ENCODE assay signal across 14 mouse cellular contexts in genomic region chr2:74699053-74699430, GRCm38 (mm10). TPM values are rescaled to one million over a fixed set of nuclear protein-coding genes. Genes with fewer than 3 reads are reported as not detected.
A peak's percentile ranks its signal among the peaks of the same experiment; 100 is the strongest.
DNase-seq lines count a peak whose midpoint lies in the region; ATAC-seq and TF ChIP-seq lines count a peak whose summit lies in the region.
"Had no signal": no experiment of that assay in that cellular context is flagged by ENCODE, and none has a peak within 500 bp of the region (broad histone marks: within the 10 kb centered on the region; RNA-seq: fewer than 3 reads in every experiment).

No protein-coding gene starts in this region.

- no peaks in the 10 kb centered on the region for H3K36me3 ChIP-seq in heart, embryonic 15.5 days
- H3K36me3 ChIP-seq in embryonic facial prominence, embryonic 10.5 days (replicated peaks), result no peaks in the 10 kb centered on the region
- no peaks in the 10 kb centered on the region for H3K36me3 ChIP-seq in intestine, embryonic 15.5 days
- H3K36me3 ChIP-seq in limb, embryonic 14.5 days (ENCODE audit: control insufficient read depth, insufficient read depth, low read length), result peaks cover 6% of the 10 kb centered on the region
- H3K36me3 ChIP-seq: forebrain, embryonic 12.5 days; hindbrain, embryonic 15.5 days; liver, embryonic 15.5 days had no signal

- 0 out of 2 replicates have a peak overlapping the region, but pooled peaks have one; percentile 64 for H3K4me2 ChIP-seq in heart, embryonic 15.5 days
- H3K4me2 ChIP-seq in intestine, embryonic 15.5 days (replicated peaks), result peak overlapping the region; percentile 65
- H3K4me2 ChIP-seq in limb, embryonic 14.5 days (replicated peaks; ENCODE audit: low read depth, low read length, severe bottlenecking), result peak overlapping the region; percentile 96

- peaks cover 99% of the 10 kb centered on the region for H3K27me3 ChIP-seq in heart, embryonic 15.5 days
- H3K27me3 ChIP-seq in embryonic facial prominence, embryonic 10.5 days (replicated peaks; ENCODE audit: low read depth, poor library complexity, severe bottlenecking), result peaks cover 100% of the 10 kb centered on the region
- peaks cover 87% of the 10 kb centered on the region for H3K27me3 ChIP-seq in intestine, embryonic 15.5 days (replicated peaks)
- H3K27me3 ChIP-seq in limb, embryonic 14.5 days (ENCODE audit: control insufficient read depth, insufficient read depth, low read length), result peaks cover 63% of the 10 kb centered on the region

- TF ChIP-seq POLR2A in limb, embryonic 14.5 days (IDR thresholded peaks at IDR 0.05; ENCODE audit: borderline replicate concordance, extremely low read depth, insufficient read depth, insufficient read length), result no peak

- no peak overlapping the region for H3K9ac ChIP-seq in heart, embryonic 15.5 days
- no peak overlapping the region for H3K9ac ChIP-seq in intestine, embryonic 15.5 days
- H3K9ac ChIP-seq in limb, embryonic 14.5 days (ENCODE audit: low read depth, low read length, severe bottlenecking), result peak overlapping the region; percentile 86
- H3K9ac ChIP-seq: forebrain, embryonic 12.5 days; hindbrain, embryonic 15.5 days; liver, embryonic 15.5 days had no signal

- no peak overlapping the region for H3K27ac ChIP-seq in heart, embryonic 15.5 days
- H3K27ac ChIP-seq in embryonic facial prominence, embryonic 10.5 days (replicated peaks), result no peak overlapping the region
- no peak overlapping the region for H3K27ac ChIP-seq in intestine, embryonic 15.5 days
- H3K27ac ChIP-seq in limb, embryonic 14.5 days (replicated peaks; ENCODE audit: low read depth, low read length), result peak overlapping the region; percentile 89
- H3K27ac ChIP-seq: forebrain, embryonic 12.5 days; hindbrain, embryonic 15.5 days; left cerebral cortex, adult 2 months; liver, embryonic 15.5 days had no signal

- no peak for ATAC-seq in heart, embryonic 15.5 days (replicated peaks; ENCODE audit: insufficient number of reproducible peaks, insufficient read depth, low FRiP score, low read depth)
- no peak for ATAC-seq in intestine, embryonic 15.5 days
- ATAC-seq in limb, embryonic 14.5 days (ENCODE audit: low FRiP score, low read depth), result 0 out of 2 replicates have a peak, but pooled peaks have one; percentile 7

- H3K4me3 ChIP-seq in heart, embryonic 15.5 days, result no peak overlapping the region; the same call in 1 of the 2 replicates
- no peak overlapping the region for H3K4me3 ChIP-seq in embryonic facial prominence, embryonic 10.5 days
- H3K4me3 ChIP-seq in intestine, embryonic 15.5 days (replicated peaks), result peak overlapping the region; percentile 41
- H3K4me3 ChIP-seq in limb, embryonic 14.5 days (replicated peaks; ENCODE audit: low read length), result peak overlapping the region; percentile 55
- H3K4me3 ChIP-seq: left cerebral cortex, adult 2 months had no signal

- H3K4me1 ChIP-seq in heart, embryonic 15.5 days (replicated peaks), result peaks cover 14% of the 10 kb centered on the region
- H3K4me1 ChIP-seq in embryonic facial prominence, embryonic 10.5 days, result peaks cover 13% of the 10 kb centered on the region
- H3K4me1 ChIP-seq in intestine, embryonic 15.5 days (replicated peaks), result peaks cover 13% of the 10 kb centered on the region
- peaks cover 29% of the 10 kb centered on the region for H3K4me1 ChIP-seq in limb, embryonic 14.5 days (ENCODE audit: control insufficient read depth, insufficient read depth, low read length)

- no peak for DNase-seq in heart, postnatal 36 days
- peak; percentile 56 for DNase-seq in embryonic facial prominence, embryonic 10.5 days (ENCODE audit: low spot score)
- DNase-seq in limb, embryonic 14.5 days (ENCODE audit: low spot score), result no peak
- no peak for DNase-seq in frontal cortex, postnatal 10 days (ENCODE audit: low spot score in 2 of 2)
- no peak for DNase-seq in layer of hippocampus, adult 8-10 months (ENCODE audit: low spot score in 2 of 2)
- DNase-seq in right cerebral cortex, postnatal 4 days, result no peak
- DNase-seq: cerebellum, postnatal 36 days had no signal

- intact Hi-C loops in heart, postnatal 36 days (cut with DNase I), result loop anchor here (10.0 kb wide), 1 partner anchor 1424 kb away; the partner anchor contains the start of gene Sp9

- WGBS in heart, embryonic 15.5 days, result 3% methylated on average over 17 of the region's 17 CpGs
- WGBS in embryonic facial prominence, embryonic 10.5 days, result under 1% methylated on average over 17 of the region's 17 CpGs
- 2% methylated on average over 17 of the region's 17 CpGs for WGBS in intestine, embryonic 15.5 days
- 3% methylated on average over 17 of the region's 17 CpGs for WGBS in limb, embryonic 14.5 days

- no peaks in the 10 kb centered on the region for H3K9me3 ChIP-seq in heart, embryonic 15.5 days (replicated peaks)
- H3K9me3 ChIP-seq in embryonic facial prominence, embryonic 10.5 days, result no peaks in the 10 kb centered on the region
- H3K9me3 ChIP-seq in intestine, embryonic 15.5 days, result no peaks in the 10 kb centered on the region
- no peaks in the 10 kb centered on the region for H3K9me3 ChIP-seq in limb, embryonic 14.5 days (ENCODE audit: control insufficient read depth, low read length)
- H3K9me3 ChIP-seq: forebrain, embryonic 12.5 days; hindbrain, embryonic 15.5 days; liver, embryonic 15.5 days had no signal

RNA-seq across cellular contexts. Expression of gene Hoxd9, which starts 1.5 kb away (rescaled TPM):
- 0.14 and 0.15 TPM in 2 replicates for polyA plus RNA-seq in heart, embryonic 15.5 days (2015; fragmentation: Nextera tagmentation; extraction: Ambion mirVana)
- under 1 TPM; 0.36 to 0.41 TPM for total RNA-seq in heart, postnatal 36 days (2021)
- not detected in 2 replicates for polyA plus RNA-seq in embryonic facial prominence, embryonic 10.5 days (2016; fragmentation: Nextera tagmentation; extraction: Ambion mirVana)
- polyA plus RNA-seq in intestine, embryonic 15.5 days (2015; fragmentation: Nextera tagmentation; extraction: Ambion mirVana), result 4.4 and 5.9 TPM in 2 replicates
- polyA plus RNA-seq in limb, embryonic 14.5 days (2012; rRNA removed), result 19.6 and 25.7 TPM in 2 replicates
- 7.6 and 8.7 TPM in 2 replicates for polyA plus RNA-seq in limb, embryonic 14.5 days (2014; fragmentation: Nextera tagmentation; extraction: Ambion mirVana)
- not detected for total RNA-seq in layer of hippocampus, adult 8-10 months (2022)
- total RNA-seq: left cerebral cortex, adult 2 months; megakaryocyte, adult 5-6 weeks had no signal
- polyA plus RNA-seq: forebrain, embryonic 12.5 days; hindbrain, embryonic 15.5 days; liver, embryonic 15.5 days had no signal

RNA-seq across cellular contexts. Expression of gene Hoxd8, which starts 5.4 kb away (rescaled TPM):
- polyA plus RNA-seq in heart, embryonic 15.5 days (2015; fragmentation: Nextera tagmentation; extraction: Ambion mirVana), result 0.24 and 0.56 TPM in 2 replicates
- total RNA-seq in heart, postnatal 36 days (2021), result 1 to 10 TPM; 1.1 to 1.3 TPM
- polyA plus RNA-seq in embryonic facial prominence, embryonic 10.5 days (2016; fragmentation: Nextera tagmentation; extraction: Ambion mirVana), result not detected in 2 replicates
- polyA plus RNA-seq in intestine, embryonic 15.5 days (2015; fragmentation: Nextera tagmentation; extraction: Ambion mirVana), result 4.2 and 5.1 TPM in 2 replicates
- 12.7 and 13.1 TPM in 2 replicates for polyA plus RNA-seq in limb, embryonic 14.5 days (2012; rRNA removed)
- polyA plus RNA-seq in limb, embryonic 14.5 days (2014; fragmentation: Nextera tagmentation; extraction: Ambion mirVana), result 11.4 and 12.8 TPM in 2 replicates
- total RNA-seq in layer of hippocampus, adult 8-10 months (2022), result not detected
- total RNA-seq: left cerebral cortex, adult 2 months; megakaryocyte, adult 5-6 weeks had no signal
- polyA plus RNA-seq: forebrain, embryonic 12.5 days had no signal

RNA-seq across cellular contexts. Expression of gene Hoxd10, which starts 7.3 kb away (rescaled TPM):
- 0.08 TPM in 1 of 2 replicates, not detected in the other for polyA plus RNA-seq in heart, embryonic 15.5 days (2015; fragmentation: Nextera tagmentation; extraction: Ambion mirVana)
- total RNA-seq in heart, postnatal 36 days (2021), result under 1 TPM in 1 of 2 experiments, not detected in 1; 0.22 TPM
- not detected in 2 replicates for polyA plus RNA-seq in embryonic facial prominence, embryonic 10.5 days (2016; fragmentation: Nextera tagmentation; extraction: Ambion mirVana)
- 4.8 and 7.9 TPM in 2 replicates for polyA plus RNA-seq in intestine, embryonic 15.5 days (2015; fragmentation: Nextera tagmentation; extraction: Ambion mirVana)
- 37.9 and 39.4 TPM in 2 replicates for polyA plus RNA-seq in limb, embryonic 14.5 days (2012; rRNA removed)
- polyA plus RNA-seq in limb, embryonic 14.5 days (2014; fragmentation: Nextera tagmentation; extraction: Ambion mirVana), result 18.3 and 26.1 TPM in 2 replicates
- not detected for total RNA-seq in layer of hippocampus, adult 8-10 months (2022)
- total RNA-seq: left cerebral cortex, adult 2 months; megakaryocyte, adult 5-6 weeks had no signal
- polyA plus RNA-seq: forebrain, embryonic 12.5 days; hindbrain, embryonic 15.5 days; liver, embryonic 15.5 days had no signal

RNA-seq across cellular contexts. Expression of gene Hoxd3, which starts 12.7 kb away (rescaled TPM):
- polyA plus RNA-seq in heart, embryonic 15.5 days (2015; fragmentation: Nextera tagmentation; extraction: Ambion mirVana), result 0.29 and 1.0 TPM in 2 replicates
- not detected for total RNA-seq in heart, postnatal 36 days (2021)
- polyA plus RNA-seq in embryonic facial prominence, embryonic 10.5 days (2016; fragmentation: Nextera tagmentation; extraction: Ambion mirVana), result 1.7 and 6.9 TPM in 2 replicates
- polyA plus RNA-seq in intestine, embryonic 15.5 days (2015; fragmentation: Nextera tagmentation; extraction: Ambion mirVana), result 18.8 and 19.2 TPM in 2 replicates
- polyA plus RNA-seq in limb, embryonic 14.5 days (2012; rRNA removed), result 2.3 and 2.8 TPM in 2 replicates
- polyA plus RNA-seq in limb, embryonic 14.5 days (2014; fragmentation: Nextera tagmentation; extraction: Ambion mirVana), result 0.59 and 0.95 TPM in 2 replicates
- total RNA-seq in layer of hippocampus, adult 8-10 months (2022), result not detected
- total RNA-seq: left cerebral cortex, adult 2 months had no signal
- polyA plus RNA-seq: forebrain, embryonic 12.5 days; liver, embryonic 15.5 days had no signal

RNA-seq across cellular contexts. Expression of gene Hoxd4, which starts 12.7 kb away (rescaled TPM):
- polyA plus RNA-seq in heart, embryonic 15.5 days (2015; fragmentation: Nextera tagmentation; extraction: Ambion mirVana), result 0.09 and 0.15 TPM in 2 replicates
- under 1 TPM; 0.19 to 0.28 TPM for total RNA-seq in heart, postnatal 36 days (2021)
- polyA plus RNA-seq in embryonic facial prominence, embryonic 10.5 days (2016; fragmentation: Nextera tagmentation; extraction: Ambion mirVana), result not detected in 2 replicates
- polyA plus RNA-seq in intestine, embryonic 15.5 days (2015; fragmentation: Nextera tagmentation; extraction: Ambion mirVana), result 1.2 and 1.6 TPM in 2 replicates
- polyA plus RNA-seq in limb, embryonic 14.5 days (2012; rRNA removed), result 14.7 and 17.8 TPM in 2 replicates
- 0.63 and 0.73 TPM in 2 replicates for polyA plus RNA-seq in limb, embryonic 14.5 days (2014; fragmentation: Nextera tagmentation; extraction: Ambion mirVana)
- not detected for total RNA-seq in layer of hippocampus, adult 8-10 months (2022)
- total RNA-seq: left cerebral cortex, adult 2 months; megakaryocyte, adult 5-6 weeks had no signal
- polyA plus RNA-seq: forebrain, embryonic 12.5 days; liver, embryonic 15.5 days had no signal

Comparison
In these comparisons a context has a peak if more than half of its experiments do, and no peak if none do; other contexts are left out.
1. H3K4me3 ChIP-seq: peak in intestine, embryonic 15.5 days (single experiment) and limb, embryonic 14.5 days (single experiment); none in heart, embryonic 15.5 days (single experiment) and embryonic facial prominence, embryonic 10.5 days (single experiment).
2. Peak in every context shown above with its lines, with median percentiles within 50 percentile points of each other: H3K4me2 ChIP-seq.